Mouse (Mus musculus): Measurements from ENCODE around the gene Ptrhd1. TPM values are rescaled to one million over a fixed set of nuclear protein-coding genes. Genes with fewer than 3 reads are reported as not detected.
A peak's percentile ranks its signal among the peaks of the same experiment; 100 is the strongest.
"Not testable (repeated sequence)": the region's sequence is repeated elsewhere in the genome, so short reads cannot be mapped to it uniquely, and the experiment has no call there.

Ptrhd1 gene
- total RNA-seq, 2 experiments from 2014 or later = 3.6 to 4.0 TPM

- intact Hi-C loops (cut with DNase I) = loop anchor here (10.0 kb wide), 3 partner anchors 237 to 1003 kb away; partner anchors contain the start of gene Ncoa1
These were observed 3.7 kb downstream of the Ptrhd1 start for GRCm38 (mm10) chr12:4237481-4237880.

GRCm38 (mm10) chr12:4240281-4240680, 6.5 kb downstream of the Ptrhd1 start:
- intact Hi-C loops (cut with DNase I); DNase-seq (ENCODE audit: low spot score): not testable (repeated sequence)

More at GRCm38 (mm10) chr12:4237481-4237880, 3.7 kb downstream of the Ptrhd1 start:
- DNase-seq (ENCODE audit: low spot score) = no peak

GRCm38 (mm10) chr12:4243805-4244204, 10.0 kb downstream of the Ptrhd1 start:
- intact Hi-C loops (cut with DNase I) = no loop called here
- no peak for DNase-seq (ENCODE audit: low spot score)

- intact Hi-C loops (cut with DNase I) = no loop called here
- DNase-seq (ENCODE audit: low spot score) = no peak
These were observed 11.9 kb downstream of the Ptrhd1 start for GRCm38 (mm10) chr12:4245742-4246141.

GRCm38 (mm10) chr12:4249786-4250185, 16.0 kb downstream of the Ptrhd1 start:
- no peak for DNase-seq (ENCODE audit: low spot score)
- intact Hi-C loops (cut with DNase I) = no loop called here

- no peak for DNase-seq (ENCODE audit: low spot score)
- intact Hi-C loops (cut with DNase I) = no loop called here
These were observed 19.2 kb downstream of the Ptrhd1 start for GRCm38 (mm10) chr12:4252742-4253655.

GRCm38 (mm10) chr12:4267765-4268164, 33.9 kb downstream of the Ptrhd1 start:
- DNase-seq (ENCODE audit: low spot score) = no peak
- intact Hi-C loops (cut with DNase I) = no loop called here

GRCm38 (mm10) chr12:4271078-4271477, 37.3 kb downstream of the Ptrhd1 start:
- no peak for DNase-seq (ENCODE audit: low spot score)
- intact Hi-C loops (cut with DNase I) = no loop called here

GRCm38 (mm10) chr12:4278978-4279755, 45.3 kb downstream of the Ptrhd1 start:
- intact Hi-C loops (cut with DNase I) = no loop called here
- DNase-seq (ENCODE audit: low spot score) = no peak

GRCm38 (mm10) chr12:4279878-4280277, 46.1 kb downstream of the Ptrhd1 start:
- DNase-seq (ENCODE audit: low spot score) = no peak
- intact Hi-C loops (cut with DNase I) = loop anchor here (10.0 kb wide), 1 partner anchor 265 kb away; no protein-coding TSS in a partner anchor

GRCm38 (mm10) chr12:4285186-4285585, 51.4 kb downstream of the Ptrhd1 start:
- DNase-seq (ENCODE audit: low spot score) = peak; percentile 17
- intact Hi-C loops (cut with DNase I) = loop anchor here (10.0 kb wide), 1 partner anchor 260 kb away; no protein-coding TSS in a partner anchor

Other genes starting within 250 kb of the Ptrhd1 start
- gene Efr3b, start 195.1 kb upstream of the Ptrhd1 start, total RNA-seq (2021) = 1 to 10 TPM; 7.3 to 7.9 TPM
- gene Dnajc27, start 151.4 kb upstream of the Ptrhd1 start, total RNA-seq (2021) = 1 to 10 TPM; 7.2 TPM
- 1 to 10 TPM; 3.2 TPM for gene Adcy3, start 100.9 kb upstream of the Ptrhd1 start, total RNA-seq (2021)
- 1 to 10 TPM; 1.6 to 2.3 TPM for gene Cenpo, start 267 bp downstream of the Ptrhd1 start, total RNA-seq (2021)
- 10 to 100 TPM; 29.2 to 34.6 TPM for gene Ncoa1, start 243.2 kb downstream of the Ptrhd1 start, total RNA-seq (2021)